Mouse (Mus musculus) liver, postnatal 0 days (tissue): ENCODE data around the gene Parp1. TPM values are rescaled to one million over a fixed set of nuclear protein-coding genes. Genes with fewer than 3 reads are reported as not detected.
A peak's percentile ranks its signal among the peaks of the same experiment; 100 is the strongest.

ENCODE experiments used
- ATAC-seq: fragments of 200-750 bp; cut with Nextera tagmentation; 2 replicates; pipeline ENCODE4 v1.8.0; 2017; ENCODE audit warnings: mild to moderate bottlenecking, moderate library complexity
- DNase-seq: peaks from one replicate; pipeline ENCODE4 v3.0.0-alpha.2; 2016
- H3K27ac ChIP-seq: fragments of 300-500 bp; sonication (generic); 2 replicates; pipeline ENCODE4 v1.5.1; 2014; ENCODE audit warnings: antibody characterized with exemption, moderate library complexity, mild to moderate bottlenecking, low read depth
- H3K27me3 ChIP-seq: fragments of 300-500 bp; sonication (generic); 2 replicates; pipeline ENCODE4 v1.6.1; 2014; ENCODE audit warnings: low read length, control low read depth, mixed read lengths; ENCODE audit not compliant: insufficient read depth
- H3K36me3 ChIP-seq: fragments of 300-500 bp; sonication (generic); replicated peaks from 2 replicates; pipeline ENCODE4 v1.6.1; 2014; ENCODE audit warnings: mild to moderate bottlenecking, control low read depth, low read length, moderate library complexity, mixed read lengths; ENCODE audit not compliant: insufficient read depth
- H3K4me1 ChIP-seq: fragments of 300-500 bp; sonication (generic); 2 replicates; pipeline ENCODE4 v1.6.1; 2014; ENCODE audit warnings: antibody characterized with exemption, mild to moderate bottlenecking, control low read depth; ENCODE audit not compliant: insufficient read depth
- H3K4me2 ChIP-seq: fragments of 300-500 bp; sonication (generic); 2 replicates; pipeline ENCODE4 v1.6.1; 2014; ENCODE audit warnings: low read depth, mild to moderate bottlenecking, low read length, moderate library complexity, mixed read lengths
- H3K4me3 ChIP-seq: fragments of 300-500 bp; sonication (generic); 2 replicates; pipeline ENCODE4 v1.5.1; 2014; ENCODE audit warnings: low read depth, low read length
- H3K9ac ChIP-seq: fragments of 300-500 bp; sonication (generic); replicated peaks from 2 replicates; pipeline ENCODE4 v1.6.1; 2014; ENCODE audit warnings: mild to moderate bottlenecking, moderate library complexity
- H3K9me3 ChIP-seq: fragments of 300-500 bp; sonication (generic); 2 replicates; pipeline ENCODE4 v1.6.1; 2016; ENCODE audit warnings: mild to moderate bottlenecking, control low read depth, low read length, mixed read lengths
- CTCF ChIP-seq: sonication (generic); IDR thresholded peaks from 2 replicates; pipeline ENCODE4 v1.5.1; 2016; ENCODE audit warnings: antibody characterized with exemption, low read depth
- EP300 ChIP-seq: IDR thresholded peaks from 2 replicates; pipeline ENCODE4 v1.6.1; 2016; ENCODE audit warnings: antibody characterized with exemption, low read depth, mild to moderate bottlenecking
- WGBS: fragments of 180-500 bp; shearing (Covaris S2); extraction: QIAGEN DNeasy Blood & Tissue Kit; methylation state at CpG from one replicate; pipeline ENCODE4 v1.1.7; 2014; ENCODE audit not compliant: insufficient replicate concordance; 5-methylcytosine and 5-hydroxymethylcytosine counted together
- polyA plus RNA-seq: library from polyadenylated mRNA; unstranded; fragments of >200 nt; fragmentation: Nextera tagmentation; extraction: Ambion mirVana; gene quantifications from 2 replicates; pipeline ENCODE4 v1.2.1, GENCODE M21; 2015

The Parp1 gene
- 18.9 and 23.3 TPM in 2 replicates for polyA plus RNA-seq

GRCm38 (mm10) chr1:180568761-180569452, at the start of gene Parp1:
Gene Parp1, plus strand, starts transcription at chr1:180568924.
- WGBS, result 5% methylated on average over 53 of the region's 67 CpGs
- peaks cover 6% of the 10 kb centered on the region; the same call in 1 of the 2 replicates for H3K36me3 ChIP-seq
- no peaks in the 10 kb centered on the region for H3K9me3 ChIP-seq
- peak within 1 kb of the TSS; percentile 75 for H3K27ac ChIP-seq
- ATAC-seq, result peak; percentile 95
- peak within 1 kb of the TSS; percentile 100 for H3K4me2 ChIP-seq
- no peaks in the 10 kb centered on the region for H3K27me3 ChIP-seq
- peak within 1 kb of the TSS; percentile 70 for H3K9ac ChIP-seq
- TF ChIP-seq EP300, result 0 out of 2 replicates have a peak, but pooled peaks have one; percentile 4
- TF ChIP-seq CTCF, result no peak
- H3K4me1 ChIP-seq, result peaks cover 26% of the 10 kb centered on the region
- peak; percentile 96 for DNase-seq
- peak within 1 kb of the TSS; percentile 79 for H3K4me3 ChIP-seq

DNA sequence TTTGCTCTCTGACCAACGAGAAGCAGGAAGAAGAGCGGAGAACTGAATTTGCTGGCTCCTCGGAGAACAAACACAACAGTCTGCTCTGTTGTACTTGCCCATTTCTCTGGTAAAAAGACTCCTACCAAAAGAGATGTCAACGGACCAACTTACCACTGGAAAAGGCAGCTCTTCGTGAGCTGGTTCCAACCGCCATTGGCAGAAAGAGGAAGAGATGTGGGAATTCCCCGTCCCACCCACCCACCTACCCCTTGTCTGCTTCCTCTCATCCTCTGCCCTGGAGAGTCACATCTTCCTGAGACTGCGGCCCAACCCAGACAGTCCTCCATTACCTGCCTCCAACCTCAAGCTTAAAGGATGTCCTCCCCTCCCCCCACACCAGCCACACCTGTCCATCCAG, 49.2 kb upstream of the Parp1 start:
- ATAC-seq, result no peak
- Histone ChIP-seq H3K4me1 (no peaks in the 10 kb centered on the region), H3K27ac (no peak overlapping the region), H3K27me3 (no peaks in the 10 kb centered on the region), H3K4me3 (no peak overlapping the region), H3K9ac (no peak overlapping the region), H3K9me3 (no peaks in the 10 kb centered on the region), H3K4me2 (no peak overlapping the region), H3K36me3 (no peaks in the 10 kb centered on the region)
- no peak for TF ChIP-seq CTCF
- DNase-seq, result no peak
- 45% methylated on average over 8 of the region's 8 CpGs for WGBS

DNA sequence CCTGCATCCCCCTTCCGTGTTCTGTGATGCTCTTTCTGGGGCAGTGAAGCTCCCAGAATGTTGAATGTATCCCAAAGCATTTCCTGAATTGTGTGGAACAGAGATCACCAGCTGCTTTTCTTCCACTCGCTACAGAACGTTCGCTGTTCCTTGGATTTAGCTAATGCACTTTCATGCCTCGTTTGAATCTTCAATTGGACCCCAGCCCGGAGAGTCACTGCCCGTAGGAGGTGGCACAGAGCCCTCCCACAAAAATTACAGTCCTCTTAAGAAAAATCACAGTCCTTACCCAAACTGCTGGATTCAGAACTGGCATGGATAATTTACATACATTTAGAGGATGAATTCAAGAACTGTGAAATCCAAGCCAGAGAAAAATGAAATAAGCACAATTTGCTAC, 48.5 kb upstream of the Parp1 start:
- ATAC-seq, result no peak
- Histone ChIP-seq H3K4me1 (no peaks in the 10 kb centered on the region), H3K4me3 (no peak overlapping the region), H3K27me3 (no peaks in the 10 kb centered on the region), H3K4me2 (no peak overlapping the region), H3K36me3 (no peaks in the 10 kb centered on the region), H3K9ac (no peak overlapping the region), H3K9me3 (no peaks in the 10 kb centered on the region), H3K27ac (no peak overlapping the region)
- TF ChIP-seq CTCF (no peak), EP300 (no peak)
- 74% methylated on average over 7 of the region's 7 CpGs for WGBS
- DNase-seq, result no peak

DNA sequence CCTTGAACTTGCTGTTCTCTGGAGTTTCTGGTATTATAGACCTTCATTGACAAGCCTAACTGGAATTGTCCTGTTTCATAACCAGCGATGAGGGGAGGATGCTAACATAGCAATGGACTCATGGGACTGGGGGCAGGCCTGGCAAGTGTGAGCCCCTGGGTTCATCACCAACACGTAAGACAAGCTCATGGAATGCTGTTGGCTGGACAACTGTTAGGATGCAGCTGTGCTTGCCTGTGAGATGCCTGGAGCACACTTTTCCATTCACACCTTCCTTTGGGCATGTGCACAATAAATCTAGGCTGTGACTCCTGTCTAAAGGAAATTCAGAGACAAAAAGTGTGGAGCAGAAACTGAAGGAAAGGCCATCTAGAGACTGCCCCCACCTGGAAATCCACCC, 45.4 kb upstream of the Parp1 start:
- no peak for ATAC-seq

GRCm38 (mm10) chr1:180525301-180525700, 43.4 kb upstream of the Parp1 start:
- no peaks in the 10 kb centered on the region for H3K36me3 ChIP-seq
- no peak overlapping the region for H3K4me2 ChIP-seq
- TF ChIP-seq EP300, result no peak
- no peak for TF ChIP-seq CTCF
- H3K4me1 ChIP-seq, result no peaks in the 10 kb centered on the region
- H3K9me3 ChIP-seq, result no peaks in the 10 kb centered on the region
- H3K27ac ChIP-seq, result no peak overlapping the region
- no peak overlapping the region for H3K9ac ChIP-seq
- DNase-seq (no peak), ATAC-seq (no peak)
- WGBS, result 75% methylated on average over 1 of the region's 1 CpGs
- H3K27me3 ChIP-seq, result no peaks in the 10 kb centered on the region
- H3K4me3 ChIP-seq, result no peak overlapping the region

More for the DNA sequence above, 45.4 kb upstream of the Parp1 start:
- Histone ChIP-seq H3K9ac (no peak overlapping the region), H3K36me3 (no peaks in the 10 kb centered on the region), H3K4me1 (no peaks in the 10 kb centered on the region), H3K9me3 (no peaks in the 10 kb centered on the region), H3K4me2 (no peak overlapping the region), H3K27ac (no peak overlapping the region), H3K4me3 (no peak overlapping the region), H3K27me3 (no peaks in the 10 kb centered on the region)
- WGBS, result 78% methylated on average over 2 of the region's 2 CpGs
- no peak for DNase-seq
- TF ChIP-seq EP300 (no peak), CTCF (no peak)

DNA sequence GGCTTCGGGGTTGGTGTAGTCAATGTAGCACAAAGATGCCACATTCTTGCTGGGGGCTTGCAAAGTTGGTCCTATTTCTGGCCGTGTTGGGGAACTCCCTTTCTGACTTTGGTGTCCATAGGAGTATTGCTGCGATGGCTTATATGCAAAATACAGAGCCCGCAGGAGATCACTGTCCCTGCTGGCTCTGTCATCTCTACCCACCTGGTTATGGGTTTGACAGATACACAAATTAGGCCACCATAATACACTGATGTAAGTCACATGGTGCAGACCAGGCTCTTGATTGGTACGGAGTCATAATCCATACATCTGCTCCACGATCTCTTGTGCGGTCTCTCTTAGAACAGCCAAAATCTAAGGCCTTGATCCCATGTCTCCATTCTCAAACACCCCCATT, 38.9 kb upstream of the Parp1 start:
- Histone ChIP-seq H3K4me2 (no peak overlapping the region), H3K27ac (no peak overlapping the region), H3K9me3 (no peaks in the 10 kb centered on the region), H3K36me3 (no peaks in the 10 kb centered on the region), H3K4me1 (no peaks in the 10 kb centered on the region), H3K9ac (no peak overlapping the region), H3K27me3 (no peaks in the 10 kb centered on the region), H3K4me3 (no peak overlapping the region)
- TF ChIP-seq CTCF (no peak), EP300 (no peak)
- WGBS, result 82% methylated on average over 7 of the region's 7 CpGs
- no peak for ATAC-seq
- DNase-seq, result no peak
